Mouse (Mus musculus): ENCODE measurements at regions not wholly inside any gene's neighbourhood (a gene's known extent, or its start where the extent isn't known, plus 50 kb on each side); places are given as distances from the start of the nearest gene placed in this dataset.
"Not testable (repeated sequence)": the region's sequence is repeated elsewhere in the genome, so short reads cannot be mapped to it uniquely, and the experiment has no call there.

- no peak for DNase-seq
- intact Hi-C loops (cut with DNase I), result no loop called here
Observed at GRCm38 (mm10) chr10:36884198-36884597, 90.1 kb upstream of the Hdac2 start.

- DNase-seq, result peak in 1 of 2 experiments; percentile 4
Observed at GRCm38 (mm10) chr10:36897900-36898600, 76.3 kb upstream of the Hdac2 start.

GRCm38 (mm10) chr10:36908861-36909260, 65.5 kb upstream of the Hdac2 start:
- intact Hi-C loops (cut with DNase I), result no loop called here

More at GRCm38 (mm10) chr10:36897900-36898600, 76.3 kb upstream of the Hdac2 start:
- intact Hi-C loops (cut with DNase I), result no loop called here

GRCm38 (mm10) chr10:36918037-36918436, 56.3 kb upstream of the Hdac2 start:
- DNase-seq; intact Hi-C loops (cut with DNase I): not testable (repeated sequence)

More at GRCm38 (mm10) chr10:36908861-36909260, 65.5 kb upstream of the Hdac2 start:
- DNase-seq, result no peak

- intact Hi-C loops (cut with DNase I), result no loop called here
- DNase-seq, result no peak
Observed at GRCm38 (mm10) chr10:36923756-36924155, 50.6 kb upstream of the Hdac2 start.

GRCm38 (mm10) chr10:36924161-36924560, 50.2 kb upstream of the Hdac2 start:
- no peak for DNase-seq
- intact Hi-C loops (cut with DNase I), result no loop called here
